Mouse (Mus musculus): ENCODE data around the gene Arfgap3. TPM values are rescaled to one million over a fixed set of nuclear protein-coding genes. Genes with fewer than 3 reads are reported as not detected.
A peak's percentile ranks its signal among the peaks of the same experiment; 100 is the strongest.
"Not testable (repeated sequence)": the region's sequence is repeated elsewhere in the genome, so short reads cannot be mapped to it uniquely, and the experiment has no call there.

Arfgap3 gene
- total RNA-seq, 2 experiments from 2014 or later = 11.0 to 12.2 TPM

- intact Hi-C loops (cut with DNase I) = no loop called here
- no peak for DNase-seq
Measured at GRCm38 (mm10) chr15:83298313-83298712, 51.7 kb downstream of the Arfgap3 start.

- no peak for DNase-seq
Measured at GRCm38 (mm10) chr15:83296771-83297311, 53.2 kb downstream of the Arfgap3 start.

DNA sequence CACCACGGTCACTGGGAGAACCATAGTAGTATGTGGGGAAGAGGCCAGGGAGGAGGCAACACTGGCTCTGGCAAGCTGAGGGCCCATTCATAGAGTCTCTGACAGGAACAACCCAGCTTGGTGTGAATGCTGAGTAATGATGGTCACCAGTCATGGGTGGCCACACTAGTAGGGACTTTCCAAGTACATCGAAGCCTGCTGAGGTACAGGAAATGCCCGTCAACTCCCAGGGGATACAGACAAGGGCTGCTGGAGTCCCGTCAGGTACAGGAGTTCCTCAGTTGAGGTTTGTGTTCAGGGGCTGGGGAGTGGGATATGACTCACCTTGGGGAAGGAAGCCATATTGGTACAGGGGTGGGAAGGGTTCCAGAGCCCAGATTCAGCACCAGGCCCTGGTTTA is 54.0 kb downstream of the Arfgap3 start:
- intact Hi-C loops (cut with DNase I) = no loop called here
- no peak for DNase-seq

More at GRCm38 (mm10) chr15:83296771-83297311, 53.2 kb downstream of the Arfgap3 start:
- intact Hi-C loops (cut with DNase I) = no loop called here

DNA sequence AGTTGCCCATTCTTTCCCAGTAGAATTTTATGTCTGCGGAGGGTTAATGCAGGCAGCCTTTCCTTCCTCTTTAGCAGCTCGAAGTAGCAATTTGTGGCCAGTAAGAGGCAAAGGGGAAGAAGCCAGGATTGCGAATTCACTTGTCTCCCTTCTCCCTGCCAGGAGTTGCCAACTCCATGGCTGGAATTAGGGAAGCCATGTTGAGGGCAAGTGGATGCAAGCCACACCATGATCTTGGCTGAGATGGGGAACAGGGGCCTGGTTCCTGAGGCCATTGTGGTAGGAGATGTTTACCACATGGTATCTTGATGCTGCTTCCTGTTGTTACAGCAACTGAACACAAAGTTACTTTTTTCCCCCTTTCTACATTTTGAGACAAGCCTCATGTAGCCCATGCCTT is 55.1 kb downstream of the Arfgap3 start:
- no peak for DNase-seq
- intact Hi-C loops (cut with DNase I) = no loop called here

- intact Hi-C loops (cut with DNase I) = no loop called here
- DNase-seq = peak; percentile 43 to 52
Measured at GRCm38 (mm10) chr15:83293706-83294645, 56.1 kb downstream of the Arfgap3 start.

GRCm38 (mm10) chr15:83293144-83293543 is 56.9 kb downstream of the Arfgap3 start:
- peak; percentile 42 to 43 for DNase-seq
- intact Hi-C loops (cut with DNase I) = no loop called here

GRCm38 (mm10) chr15:83292261-83293056 is 57.6 kb downstream of the Arfgap3 start:
- intact Hi-C loops (cut with DNase I) = no loop called here
- no peak for DNase-seq

GRCm38 (mm10) chr15:83290899-83291298 is 59.1 kb downstream of the Arfgap3 start:
- intact Hi-C loops (cut with DNase I) = no loop called here
- no peak for DNase-seq

- intact Hi-C loops (cut with DNase I) = no loop called here
- DNase-seq = no peak
Measured at GRCm38 (mm10) chr15:83284828-83285227, 65.2 kb downstream of the Arfgap3 start.

GRCm38 (mm10) chr15:83282397-83282796 is 67.7 kb downstream of the Arfgap3 start:
- no peak for DNase-seq

DNA sequence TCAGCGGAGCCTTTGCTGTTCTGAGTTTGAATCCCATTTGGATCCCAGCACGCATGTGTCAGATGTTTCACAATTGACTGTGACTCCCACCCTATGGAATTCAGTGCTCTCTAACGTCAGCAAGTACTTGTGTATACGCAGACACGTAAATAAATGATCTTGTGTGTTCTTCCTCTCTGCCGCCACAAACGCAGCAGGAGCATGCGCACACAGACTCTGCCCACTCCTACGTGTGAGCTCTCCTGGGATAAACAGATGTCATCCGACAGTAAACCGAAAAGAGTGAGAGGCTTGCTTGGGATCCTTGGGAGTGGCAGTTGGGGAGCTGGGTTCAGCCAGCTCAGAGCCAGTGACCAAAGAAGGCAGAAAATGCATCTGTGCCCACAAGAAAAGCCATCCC is 68.7 kb downstream of the Arfgap3 start:
- DNase-seq = no peak
- intact Hi-C loops (cut with DNase I) = no loop called here

More at GRCm38 (mm10) chr15:83282397-83282796, 67.7 kb downstream of the Arfgap3 start:
- intact Hi-C loops (cut with DNase I) = no loop called here

GRCm38 (mm10) chr15:83278579-83278978 is 71.5 kb downstream of the Arfgap3 start:
- DNase-seq = no peak
- intact Hi-C loops (cut with DNase I) = no loop called here

GRCm38 (mm10) chr15:83277451-83277850 is 72.6 kb downstream of the Arfgap3 start:
- intact Hi-C loops (cut with DNase I) = no loop called here

GRCm38 (mm10) chr15:83274237-83274636 is 75.8 kb downstream of the Arfgap3 start:
- DNase-seq; intact Hi-C loops (cut with DNase I): not testable (repeated sequence)

More at GRCm38 (mm10) chr15:83277451-83277850, 72.6 kb downstream of the Arfgap3 start:
- no peak for DNase-seq

DNA sequence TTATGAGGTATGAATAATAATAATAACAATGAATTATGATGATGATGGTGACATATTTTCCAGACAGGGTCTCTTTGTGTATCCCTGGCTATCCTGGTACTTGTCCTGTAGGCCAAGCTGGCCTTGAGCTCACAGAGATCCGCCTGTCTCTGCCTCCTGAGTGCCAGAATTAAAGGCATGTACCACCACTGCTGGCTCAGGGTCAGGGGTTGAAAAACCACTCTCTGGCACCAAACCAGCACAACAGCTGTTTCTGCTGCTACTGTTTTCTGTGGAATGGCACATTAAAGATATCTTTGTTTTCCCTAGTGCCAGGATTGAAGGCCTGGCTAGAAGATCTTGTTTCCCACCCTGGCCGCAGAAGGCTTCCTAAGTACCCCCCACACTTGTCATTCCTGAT is 77.0 kb downstream of the Arfgap3 start:
- no peak for DNase-seq
- intact Hi-C loops (cut with DNase I) = no loop called here

DNA sequence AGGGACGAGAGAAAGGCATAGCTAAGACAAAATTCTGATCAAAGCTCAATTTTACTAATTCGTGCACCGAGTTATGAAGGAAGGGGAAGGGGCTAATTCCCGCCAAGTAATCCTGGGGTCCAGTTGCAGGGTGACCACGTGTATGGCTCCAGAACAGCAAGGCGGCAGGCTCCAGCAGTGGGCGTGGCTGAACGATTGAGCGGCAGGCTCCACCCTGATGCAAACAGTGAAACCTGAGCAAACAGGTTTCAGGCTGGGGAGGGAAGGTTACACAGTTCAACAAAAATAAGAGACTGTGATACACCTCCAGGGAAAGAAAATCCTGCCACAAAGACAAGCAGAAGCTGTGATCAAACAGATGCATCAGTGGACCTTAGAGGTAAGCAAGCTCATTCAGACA is 78.8 kb downstream of the Arfgap3 start:
- DNase-seq; intact Hi-C loops (cut with DNase I): not testable (repeated sequence)

GRCm38 (mm10) chr15:83269985-83270384 is 80.1 kb downstream of the Arfgap3 start:
- DNase-seq; intact Hi-C loops (cut with DNase I): not testable (repeated sequence)

DNA sequence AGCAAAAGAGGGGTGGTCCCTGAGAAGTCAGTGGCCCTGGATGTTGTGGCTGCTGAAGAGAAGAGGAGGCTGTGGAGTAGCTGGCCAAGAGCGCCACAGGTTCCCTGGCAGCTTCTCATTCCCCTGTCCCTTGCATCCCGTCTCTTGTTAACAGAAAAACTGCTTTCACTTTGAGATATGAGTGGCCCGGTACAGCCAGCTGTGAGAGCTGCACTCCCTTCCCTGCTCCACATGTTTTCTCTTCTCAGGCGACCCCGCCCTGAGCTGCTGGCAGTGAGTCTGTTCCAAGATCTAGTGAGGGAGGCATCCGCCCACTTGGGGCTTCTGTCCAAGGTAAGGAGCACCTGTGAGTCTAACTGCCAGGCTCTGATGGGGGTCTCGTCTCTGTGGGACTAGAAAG is 81.6 kb downstream of the Arfgap3 start:
- DNase-seq = peak; percentile 39 to 46
- intact Hi-C loops (cut with DNase I) = not testable (repeated sequence)

GRCm38 (mm10) chr15:83265269-83265668 is 84.8 kb downstream of the Arfgap3 start:
- intact Hi-C loops (cut with DNase I) = no loop called here
- DNase-seq = no peak

DNA sequence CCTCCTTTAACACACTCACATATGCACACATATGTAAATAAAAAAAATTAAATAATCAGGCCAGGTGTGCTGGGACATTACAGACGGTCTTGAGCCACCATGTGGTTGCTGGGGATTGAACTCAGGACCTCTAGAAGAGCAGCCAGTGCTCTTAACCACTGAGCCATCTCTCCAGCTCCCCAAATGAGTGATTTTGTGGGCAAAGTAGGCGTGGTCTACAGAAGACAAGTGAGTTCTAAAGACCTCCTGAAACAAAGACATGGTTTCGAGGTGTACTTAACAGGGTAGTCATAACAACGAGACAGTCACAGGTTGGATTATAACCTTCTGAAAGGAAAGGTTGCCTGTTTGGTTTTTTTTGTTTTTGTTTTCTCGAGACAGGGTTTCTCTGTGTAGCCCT is 86.6 kb downstream of the Arfgap3 start:
- intact Hi-C loops (cut with DNase I) = no loop called here
- DNase-seq = no peak

- intact Hi-C loops (cut with DNase I) = no loop called here
- DNase-seq = peak; percentile 22 to 25
Measured at GRCm38 (mm10) chr15:83257906-83258305, 92.1 kb downstream of the Arfgap3 start.

Measured in heart, postnatal 36 days (tissue).